Mouse (Mus musculus) lung, adult 2 months (tissue): Measurements from ENCODE around the gene Zfp648.

Experiments used
- CTCF ChIP-seq: fragments of 200-500 bp; IDR thresholded peaks from 2 replicates; pipeline ENCODE4 v1.5.1; 2011; ENCODE audit warnings: mild to moderate bottlenecking, low read length, control low read depth; ENCODE audit not compliant: insufficient read depth
- POLR2A ChIP-seq: fragments of 200-500 bp; IDR thresholded peaks from 2 replicates; pipeline ENCODE4 v1.6.1; 2011; ENCODE audit warnings: low read depth, mild to moderate bottlenecking, control low read depth, low read length, borderline replicate concordance; ENCODE audit errors: extremely low read depth

- TF ChIP-seq CTCF (no peak), POLR2A (no peak)
These were observed 44.6 kb upstream of the Zfp648 start for GRCm38 (mm10) chr1:154156177-154157062.
